Mouse (Mus musculus) megakaryocyte-erythroid progenitor cell, adult 5-6 weeks (primary cell): ENCODE results near the gene Fbxl14. TPM values are rescaled to one million over a fixed set of nuclear protein-coding genes. Genes with fewer than 3 reads are reported as not detected.
"Not testable (repeated sequence)": the region's sequence is repeated elsewhere in the genome, so short reads cannot be mapped to it uniquely, and the experiment has no call there.

ENCODE experiments used
- ATAC-seq: replicated peaks from 2 replicates; pipeline ENCODE4 v1.8.0; 2016; ENCODE audit warnings: mild to moderate bottlenecking, inconsistent platforms; ENCODE audit not compliant: severe bottlenecking, poor library complexity, low FRiP score, low TSS enrichment
- total RNA-seq, 2 experiments: library from RNA; stranded (forward) in 1 of 2; stranded (reverse) in 1 of 2; fragments of 200-1000, 215-1000 nt in 1 of 2; fragments of >200 nt in 1 of 2; fragmentation: Nextera tagmentation in 1 of 2; gene quantifications; 2 replicates each; pipeline ENCODE4 v1.2.3; 2014 to 2017

Fbxl14 gene
- 31.8 and 40.4 TPM in 2 replicates for total RNA-seq (2014; fragmentation: Nextera tagmentation)
- total RNA-seq (2017): 39.9 and 41.0 TPM in 2 replicates

GRCm38 (mm10) chr6:119479343-119479875 is at the start of gene Fbxl14:
TSS of gene Fbxl14 (plus strand) at chr6:119479668.
- ATAC-seq: peak; percentile 19; the same call in 1 of the 2 replicates

GRCm38 (mm10) chr6:119430508-119430907 is 49.0 kb upstream of the Fbxl14 start:
- peak; percentile 72 for ATAC-seq

GRCm38 (mm10) chr6:119431751-119432324 is 47.6 kb upstream of the Fbxl14 start:
- no peak for ATAC-seq

GRCm38 (mm10) chr6:119434394-119434793 is 45.1 kb upstream of the Fbxl14 start:
- ATAC-seq: no peak

- ATAC-seq: peak; percentile 21; the same call in 1 of the 2 replicates
Observed at GRCm38 (mm10) chr6:119437894-119438761, 41.3 kb upstream of the Fbxl14 start.

- ATAC-seq: not testable (repeated sequence)
Observed at GRCm38 (mm10) chr6:119442729-119443128, 36.7 kb upstream of the Fbxl14 start.

GRCm38 (mm10) chr6:119443742-119444645 is 35.5 kb upstream of the Fbxl14 start:
- ATAC-seq: peak; percentile 77

- ATAC-seq: no peak
Observed at GRCm38 (mm10) chr6:119445671-119446607, 33.5 kb upstream of the Fbxl14 start.

GRCm38 (mm10) chr6:119448321-119449059 is 31.0 kb upstream of the Fbxl14 start:
- no peak for ATAC-seq

GRCm38 (mm10) chr6:119449060-119449499 is 30.4 kb upstream of the Fbxl14 start:
- ATAC-seq: no peak; the same call in 1 of the 2 replicates

GRCm38 (mm10) chr6:119450965-119451943 is 28.2 kb upstream of the Fbxl14 start:
- peak; percentile 77 for ATAC-seq

GRCm38 (mm10) chr6:119451981-119452499 is 27.4 kb upstream of the Fbxl14 start:
- ATAC-seq: no peak

GRCm38 (mm10) chr6:119458166-119458565 is 21.3 kb upstream of the Fbxl14 start:
- no peak for ATAC-seq

- ATAC-seq: no peak
Observed at GRCm38 (mm10) chr6:119459041-119459440, 20.4 kb upstream of the Fbxl14 start.

- no peak for ATAC-seq
Observed at GRCm38 (mm10) chr6:119460391-119460790, 19.1 kb upstream of the Fbxl14 start.

- ATAC-seq: no peak
Observed at GRCm38 (mm10) chr6:119466161-119466560, 13.3 kb upstream of the Fbxl14 start.
